Mouse (Mus musculus) midbrain, postnatal 0 days (tissue): ENCODE measurements at regions not wholly inside any gene's neighbourhood (a gene's known extent, or its start where the extent isn't known, plus 50 kb on each side); places are given as distances from the start of the nearest gene placed in this dataset.
A peak's percentile ranks its signal among the peaks of the same experiment; 100 is the strongest.

Experiments used
- ATAC-seq: fragments of 200-750 bp; cut with Nextera tagmentation; 2 replicates; pipeline ENCODE4 v1.8.0; 2017; ENCODE audit warnings: moderate number of reproducible peaks, mild to moderate bottlenecking, moderate TSS enrichment, moderate library complexity; ENCODE audit not compliant: low FRiP score
- DNase-seq: peaks from one replicate; pipeline ENCODE4 v3.0.0-alpha.2; 2015; ENCODE audit warnings: low spot score
- H3K27ac ChIP-seq: fragments of 300-500 bp; sonication (generic); 2 replicates; pipeline ENCODE4 v1.5.1; 2014; ENCODE audit warnings: low read depth, mild to moderate bottlenecking, low read length, mixed read lengths
- H3K27me3 ChIP-seq: fragments of 300-500 bp; sonication (generic); 2 replicates; pipeline ENCODE4 v1.6.1; 2014; ENCODE audit warnings: low read length, control low read depth, mixed read lengths; ENCODE audit not compliant: insufficient read depth
- H3K36me3 ChIP-seq: fragments of 300-500 bp; sonication (generic); 2 replicates; pipeline ENCODE4 v1.6.1; 2014; ENCODE audit warnings: low read length, control low read depth, mixed read lengths; ENCODE audit not compliant: insufficient read depth
- H3K4me1 ChIP-seq: fragments of 300-500 bp; sonication (generic); 2 replicates; pipeline ENCODE4 v1.6.1; 2014; ENCODE audit warnings: mild to moderate bottlenecking, control low read depth, antibody characterized with exemption, low read length, mixed read lengths; ENCODE audit not compliant: insufficient read depth
- H3K4me2 ChIP-seq: fragments of 300-500 bp; sonication (generic); 2 replicates; pipeline ENCODE4 v1.6.1; 2014; ENCODE audit warnings: low read depth, mild to moderate bottlenecking, low read length, mixed read lengths; ENCODE audit not compliant: poor library complexity, severe bottlenecking
- H3K4me3 ChIP-seq: fragments of 300-500 bp; sonication (generic); 2 replicates; pipeline ENCODE4 v1.5.1; 2014; ENCODE audit warnings: low read depth, mild to moderate bottlenecking, low read length, moderate library complexity
- H3K9ac ChIP-seq: fragments of 300-500 bp; sonication (generic); replicated peaks from 2 replicates; pipeline ENCODE4 v1.6.1; 2014; ENCODE audit warnings: mild to moderate bottlenecking, low read length, moderate library complexity, mixed read lengths; ENCODE audit not compliant: poor library complexity, severe bottlenecking
- H3K9me3 ChIP-seq: fragments of 300-500 bp; sonication (generic); 2 replicates; pipeline ENCODE4 v1.6.1; 2016; ENCODE audit warnings: low read length, control low read depth
- CTCF ChIP-seq: IDR thresholded peaks from 2 replicates; pipeline ENCODE4 v1.5.1; 2016; ENCODE audit warnings: antibody characterized with exemption, mild to moderate bottlenecking
- WGBS: fragments of 180-500 bp; shearing (Covaris S2); extraction: QIAGEN DNeasy Blood & Tissue Kit; methylation state at CpG from one replicate; pipeline ENCODE4 v1.1.7; 2014; 5-methylcytosine and 5-hydroxymethylcytosine counted together

DNA sequence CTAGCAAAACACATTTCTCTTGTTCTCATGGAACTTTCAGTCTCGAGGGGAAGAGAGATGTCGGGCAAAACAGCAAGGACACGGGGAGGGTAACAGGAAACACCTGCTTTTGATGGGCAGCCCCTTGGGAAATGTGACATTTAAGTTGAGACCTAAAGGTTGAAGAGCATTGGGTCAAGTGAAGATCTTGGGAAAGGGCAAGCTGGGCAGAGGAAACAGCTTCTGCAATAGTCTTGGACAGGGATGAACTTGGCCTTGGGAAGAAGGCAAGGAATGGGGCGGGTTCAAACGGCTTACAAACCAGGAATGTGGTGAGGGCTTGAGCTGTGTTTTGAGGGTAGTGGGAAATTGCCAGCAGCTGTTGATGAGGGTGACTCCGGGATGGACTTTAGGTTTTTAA is 143.0 kb downstream of the Fam43a start:
- Histone ChIP-seq H3K9me3 (no peaks in the 10 kb centered on the region), H3K4me1 (peaks cover 5% of the 10 kb centered on the region; the same call in 1 of the 2 replicates), H3K9ac (no peak overlapping the region), H3K36me3 (no peaks in the 10 kb centered on the region), H3K4me3 (no peak overlapping the region), H3K27me3 (no peaks in the 10 kb centered on the region), H3K4me2 (no peak overlapping the region), H3K27ac (no peak overlapping the region)
- ATAC-seq (no peak), DNase-seq (no peak)
- no peak for TF ChIP-seq CTCF
- 88% methylated on average over 6 of the region's 6 CpGs for WGBS

DNA sequence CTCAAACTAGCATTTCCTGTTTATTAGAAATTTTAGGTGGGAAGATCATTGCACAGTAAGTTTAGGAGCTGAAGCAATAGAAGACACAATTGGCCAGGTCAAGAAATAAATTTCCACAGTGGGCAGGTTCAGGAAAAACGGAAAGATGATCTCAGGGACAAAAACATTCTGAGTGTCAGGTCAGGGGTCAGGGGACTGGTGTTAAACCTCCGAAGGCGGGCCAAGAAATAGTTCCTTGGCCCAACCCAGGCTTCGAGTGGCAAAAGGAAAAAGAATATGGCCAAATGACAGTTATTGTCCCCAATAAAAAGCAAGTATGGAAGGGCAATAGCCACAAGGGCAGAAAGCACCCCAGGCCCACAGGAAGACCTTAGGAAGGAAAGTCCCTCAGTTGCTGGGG is 144.0 kb downstream of the Fam43a start:
- H3K4me3 ChIP-seq: no peak overlapping the region
- no peak for TF ChIP-seq CTCF
- ATAC-seq: no peak
- no peak overlapping the region for H3K4me2 ChIP-seq
- H3K9ac ChIP-seq: no peak overlapping the region
- H3K27ac ChIP-seq: no peak overlapping the region
- 80% methylated on average over 4 of the region's 4 CpGs for WGBS
- DNase-seq: no peak
- H3K36me3 ChIP-seq: no peaks in the 10 kb centered on the region
- H3K27me3 ChIP-seq: no peaks in the 10 kb centered on the region
- H3K9me3 ChIP-seq: no peaks in the 10 kb centered on the region
- peaks cover 5% of the 10 kb centered on the region; the same call in 1 of the 2 replicates for H3K4me1 ChIP-seq

- TF ChIP-seq CTCF: no peak
- no peaks in the 10 kb centered on the region for H3K36me3 ChIP-seq
- no peak overlapping the region for H3K27ac ChIP-seq
- ATAC-seq: 0 out of 2 replicates have a peak, but pooled peaks have one; percentile 16
- H3K27me3 ChIP-seq: no peaks in the 10 kb centered on the region
- no peaks in the 10 kb centered on the region for H3K9me3 ChIP-seq
- peaks cover 5% of the 10 kb centered on the region; the same call in 1 of the 2 replicates for H3K4me1 ChIP-seq
- DNase-seq: peak; percentile 69
- no peak overlapping the region for H3K4me2 ChIP-seq
- no peak overlapping the region for H3K9ac ChIP-seq
- no peak overlapping the region for H3K4me3 ChIP-seq
- WGBS: 33% methylated on average over 7 of the region's 7 CpGs
Observed at GRCm38 (mm10) chr16:30744237-30744636, 144.7 kb downstream of the Fam43a start.

DNA sequence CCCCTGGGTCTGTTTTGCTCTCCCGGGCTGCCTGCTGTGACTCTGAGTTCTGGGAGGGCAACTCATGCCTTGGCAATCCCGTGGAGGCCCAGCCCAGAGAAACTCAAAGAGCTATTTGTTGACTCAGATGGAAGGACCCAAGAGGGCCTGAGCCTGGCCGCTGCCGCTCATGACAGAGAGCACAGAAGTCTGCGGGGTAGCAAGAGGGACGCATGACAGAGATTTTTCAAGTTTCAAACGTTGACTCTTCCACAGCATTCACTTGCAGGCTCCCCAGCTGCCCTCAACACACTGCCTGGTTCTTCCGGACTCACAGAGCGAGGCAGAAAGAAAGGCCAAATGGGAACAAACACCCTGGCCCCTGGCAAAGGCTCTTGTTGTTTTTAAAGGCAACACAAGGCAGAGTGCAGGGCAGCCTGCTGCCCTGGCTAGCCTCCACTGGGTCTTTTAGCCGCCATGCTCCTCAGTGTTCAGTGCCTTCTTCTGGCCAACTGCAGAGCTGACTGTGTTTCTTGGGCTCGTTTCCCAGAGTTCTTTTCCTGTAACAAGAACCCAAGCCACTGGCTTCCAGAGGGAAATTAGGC is 146.2 kb downstream of the Fam43a start:
- Histone ChIP-seq H3K4me2 (no peak overlapping the region), H3K4me1 (peaks cover 5% of the 10 kb centered on the region; the same call in 1 of the 2 replicates), H3K9me3 (no peaks in the 10 kb centered on the region), H3K4me3 (no peak overlapping the region), H3K27me3 (no peaks in the 10 kb centered on the region), H3K36me3 (no peaks in the 10 kb centered on the region), H3K9ac (no peak overlapping the region), H3K27ac (no peak overlapping the region)
- peak; percentile 76 for DNase-seq
- 41% methylated on average over 11 of the region's 11 CpGs for WGBS
- peak; percentile 10; the same call in 1 of the 2 replicates for TF ChIP-seq CTCF
- ATAC-seq: peak; percentile 52

- Histone ChIP-seq H3K4me2 (no peak overlapping the region), H3K4me3 (no peak overlapping the region), H3K36me3 (no peaks in the 10 kb centered on the region), H3K9me3 (no peaks in the 10 kb centered on the region), H3K27ac (no peak overlapping the region), H3K4me1 (peaks cover 5% of the 10 kb centered on the region; the same call in 1 of the 2 replicates), H3K27me3 (no peaks in the 10 kb centered on the region), H3K9ac (no peak overlapping the region)
- ATAC-seq (no peak), DNase-seq (no peak)
- 76% methylated on average over 8 of the region's 8 CpGs for WGBS
- no peak for TF ChIP-seq CTCF
Observed at GRCm38 (mm10) chr16:30746211-30746610, 146.7 kb downstream of the Fam43a start.

DNA sequence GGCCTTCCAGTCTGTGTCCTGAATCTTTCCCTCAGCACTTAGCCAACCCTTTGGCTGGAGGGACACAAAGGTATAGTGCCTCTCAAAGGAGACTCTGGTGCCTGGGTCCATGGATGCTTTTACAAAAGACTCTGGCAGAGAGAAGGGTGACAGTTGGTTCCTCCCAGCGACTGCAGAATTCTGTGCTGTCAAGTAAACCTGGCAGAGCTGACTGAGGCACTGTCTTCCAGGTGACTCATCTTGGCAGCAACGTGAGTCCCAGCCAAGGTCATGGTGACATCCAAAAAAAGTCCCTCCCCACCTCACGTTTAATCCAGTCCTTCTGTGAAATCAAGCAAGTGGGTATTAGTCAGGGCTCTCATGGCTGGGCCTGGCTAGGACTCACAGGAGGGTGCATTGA is 150.3 kb downstream of the Fam43a start:
- no peak overlapping the region for H3K4me2 ChIP-seq
- WGBS: 59% methylated on average over 3 of the region's 3 CpGs
- ATAC-seq (no peak), DNase-seq (no peak)
- H3K4me3 ChIP-seq: no peak overlapping the region
- no peaks in the 10 kb centered on the region for H3K27me3 ChIP-seq
- TF ChIP-seq CTCF: no peak
- H3K36me3 ChIP-seq: no peaks in the 10 kb centered on the region
- no peak overlapping the region for H3K9ac ChIP-seq
- H3K27ac ChIP-seq: no peak overlapping the region
- H3K4me1 ChIP-seq: 0 out of 2 replicates have a peak, but pooled peaks cover 2% of the 10 kb centered on the region
- no peaks in the 10 kb centered on the region for H3K9me3 ChIP-seq
